In genomic region chr17:49029556-49030268, GRCm38 (mm10) we compare ENCODE assay signal across 8 mouse cellular contexts.
A peak's percentile ranks its signal among the peaks of the same experiment; 100 is the strongest.
DNase-seq lines count a peak whose midpoint lies in the region; ATAC-seq lines count a peak whose summit lies in the region.

No protein-coding gene starts in this region.

- WGBS in heart, embryonic 11.5 days (ENCODE audit: insufficient replicate concordance): 33% methylated on average over 11 of the region's 11 CpGs
- WGBS in liver, embryonic 13.5 days (ENCODE audit: insufficient replicate concordance): 20% methylated on average over 11 of the region's 11 CpGs

- DNase-seq in frontal cortex, postnatal 25 days (ENCODE audit: low spot score in 2 of 2): no peak
- peak; percentile 44 for DNase-seq in c-Kit-positive CD71-negative TER-119-negative erythroid progenitor cells, embryonic 14.5 days (ENCODE audit: low read depth)
- DNase-seq in kidney, adult 8-10 months: peak; percentile 4 to 22
- peak; percentile 3 for DNase-seq in liver, embryonic 13.5 days
- DNase-seq in natural killer cell, adult 2 months (ENCODE audit: low spot score in 2 of 2): peak; percentile 21 to 36
- peak; percentile 50 to 51 for DNase-seq in thymus, postnatal 10 days (ENCODE audit: low spot score in 2 of 2)

- H3K36me3 ChIP-seq in heart, embryonic 11.5 days (ENCODE audit: control insufficient read depth, insufficient read depth, low read length): no peaks in the 10 kb centered on the region
- H3K36me3 ChIP-seq in liver, embryonic 13.5 days: no peaks in the 10 kb centered on the region

- H3K9ac ChIP-seq in heart, embryonic 11.5 days (ENCODE audit: low read depth, low read length): no peak overlapping the region
- no peak overlapping the region for H3K9ac ChIP-seq in liver, embryonic 13.5 days

- no peaks in the 10 kb centered on the region; the same call in 1 of the 2 replicates for H3K4me1 ChIP-seq in heart, embryonic 11.5 days (ENCODE audit: control insufficient read depth, insufficient read depth, low read length)
- peaks cover 8% of the 10 kb centered on the region for H3K4me1 ChIP-seq in liver, embryonic 13.5 days (replicated peaks)

- no peak overlapping the region for H3K4me2 ChIP-seq in heart, embryonic 11.5 days
- H3K4me2 ChIP-seq in liver, embryonic 13.5 days: peak overlapping the region; percentile 30; the same call in 1 of the 2 replicates

- peak; percentile 83 for ATAC-seq in frontal cortex, adult (ENCODE audit: low TSS enrichment)
- ATAC-seq in heart, embryonic 11.5 days (replicated peaks; ENCODE audit: insufficient number of reproducible peaks, low FRiP score, low TSS enrichment): peak; percentile 53; the same call in 1 of the 2 replicates
- peak; percentile 81 for ATAC-seq in liver, embryonic 13.5 days (ENCODE audit: low read depth)

- no peaks in the 10 kb centered on the region for H3K9me3 ChIP-seq in heart, embryonic 11.5 days (replicated peaks; ENCODE audit: control insufficient read depth, low read length)
- no peaks in the 10 kb centered on the region for H3K9me3 ChIP-seq in liver, embryonic 13.5 days (replicated peaks)

- H3K27me3 ChIP-seq in heart, embryonic 11.5 days (ENCODE audit: control insufficient read depth, insufficient read depth, low read length): peaks cover 10% of the 10 kb centered on the region
- H3K27me3 ChIP-seq in liver, embryonic 13.5 days: no peaks in the 10 kb centered on the region

- no peak overlapping the region for H3K4me3 ChIP-seq in heart, embryonic 11.5 days (ENCODE audit: low read depth, low read length)
- H3K4me3 ChIP-seq in liver, embryonic 13.5 days (replicated peaks): 0 out of 2 replicates have a peak overlapping the region, but pooled peaks have one; percentile 10

- no peak overlapping the region for H3K27ac ChIP-seq in heart, embryonic 11.5 days (ENCODE audit: low read depth, low read length)
- H3K27ac ChIP-seq in liver, embryonic 13.5 days: no peak overlapping the region

Comparison
In these comparisons a context has a peak if more than half of its experiments do, and no peak if none do; other contexts are left out.
1. DNase-seq: peak in c-Kit-positive CD71-negative TER-119-negative erythroid progenitor cells, embryonic 14.5 days (single experiment), kidney, adult 8-10 months (2 of 2), liver, embryonic 13.5 days (single experiment), natural killer cell, adult 2 months (2 of 2) and thymus, postnatal 10 days (2 of 2); none in frontal cortex, postnatal 25 days (0 of 2).
2. Peak in every context shown above with its lines, with median percentiles within 50 percentile points of each other: ATAC-seq.